Mouse (Mus musculus) skeletal muscle tissue, adult 2 months (tissue): ENCODE data around the gene Obox2.
"Not testable (repeated sequence)": the region's sequence is repeated elsewhere in the genome, so short reads cannot be mapped to it uniquely, and the experiment has no call there.

Source experiments
- DNase-seq: peaks from one replicate; pipeline ENCODE4 v3.0.0-alpha.2; 2012; ENCODE audit warnings: low read depth, low spot score

Obox2 gene

DNA sequence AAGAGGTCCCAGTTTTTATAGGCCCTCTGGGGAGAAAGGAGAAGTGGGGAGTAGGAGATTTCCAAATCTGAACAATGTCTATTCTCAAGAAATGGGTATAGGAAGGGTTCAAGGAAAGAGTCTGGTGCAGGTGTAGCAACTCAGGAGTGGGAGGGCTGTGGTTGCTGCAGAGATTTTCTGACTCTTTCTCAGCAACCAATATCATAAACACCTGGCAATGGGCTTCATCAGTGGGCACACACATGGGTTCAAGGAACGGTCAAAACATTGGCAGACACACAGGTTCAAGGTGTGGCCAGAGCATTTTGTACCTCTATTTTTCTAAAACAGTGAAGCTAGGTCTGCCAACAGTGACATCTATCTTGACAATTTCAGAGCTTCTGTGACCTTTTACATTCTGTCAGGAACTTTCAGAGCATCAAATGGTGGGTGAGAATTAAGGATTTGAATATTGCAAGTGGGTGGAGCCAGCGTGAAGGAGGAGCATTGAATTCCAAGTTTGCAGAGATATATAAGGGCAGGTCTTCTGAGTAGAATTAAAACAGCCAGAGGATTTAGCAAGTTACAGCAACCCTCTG lies at the start of gene Obox2, which contains the start of gene Obox1:
Gene Obox2 (plus strand): TSS at position 301 of the 578 bp plus-strand sequence.
Gene Obox1 (plus strand): TSS at position 528 of the 578 bp plus-strand sequence.
- DNase-seq = not testable (repeated sequence)

DNA sequence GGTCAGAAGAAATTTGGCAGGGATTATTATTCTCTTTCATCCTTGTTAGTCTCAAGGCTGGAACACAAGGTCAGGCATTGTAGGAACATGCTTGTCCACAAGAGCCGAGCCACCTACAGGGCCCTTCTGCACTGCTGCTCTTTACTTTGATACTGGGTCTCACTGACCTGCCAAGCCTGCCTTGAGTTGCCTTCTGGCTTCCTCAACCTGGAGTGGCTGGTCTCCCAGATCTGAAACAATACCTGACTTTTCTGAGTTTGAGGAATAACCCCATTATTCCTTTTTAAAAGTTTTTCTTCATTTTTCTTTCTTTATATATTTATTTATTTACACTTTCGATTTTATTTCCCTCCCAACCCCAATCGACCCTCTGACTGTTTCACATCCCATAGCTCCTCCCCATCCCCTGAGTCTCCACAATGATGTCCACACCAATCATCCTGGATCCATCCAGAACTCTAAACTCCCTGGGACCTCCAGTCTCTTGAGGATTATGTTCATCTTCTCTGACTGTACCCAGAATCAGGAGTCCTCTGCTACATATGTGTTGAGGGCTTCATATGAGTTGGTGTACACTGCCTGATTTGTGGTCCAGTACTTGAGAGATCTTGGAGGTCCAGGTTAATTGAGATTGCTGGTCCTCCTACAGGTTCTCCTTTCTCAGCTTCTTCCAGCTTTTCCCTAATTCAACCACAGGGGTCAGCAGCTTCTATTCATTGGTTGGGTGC lies 10.8 kb downstream of the Obox2 start:
- DNase-seq = not testable (repeated sequence)

DNA sequence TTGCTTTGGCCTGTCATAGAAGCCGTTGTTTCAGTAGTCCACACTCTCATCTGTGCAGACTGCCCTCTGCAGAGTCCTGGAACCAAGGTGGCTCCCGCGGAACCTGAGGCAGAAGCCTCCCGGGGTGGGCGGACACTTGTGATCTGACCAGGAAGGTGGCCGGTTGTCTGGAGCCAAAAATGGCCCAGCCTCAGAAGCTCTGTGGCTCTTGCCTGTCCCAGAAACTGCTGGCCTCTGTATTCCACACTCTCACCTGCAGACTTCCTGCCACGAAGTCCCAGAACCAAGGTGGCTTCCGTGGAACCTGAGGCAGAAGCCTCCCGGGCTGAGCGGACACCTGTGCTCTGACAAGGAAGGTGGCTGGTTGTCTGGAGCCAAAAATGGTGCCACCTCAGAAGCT lies 18.3 kb downstream of the Obox2 start:
- DNase-seq = not testable (repeated sequence)

DNA sequence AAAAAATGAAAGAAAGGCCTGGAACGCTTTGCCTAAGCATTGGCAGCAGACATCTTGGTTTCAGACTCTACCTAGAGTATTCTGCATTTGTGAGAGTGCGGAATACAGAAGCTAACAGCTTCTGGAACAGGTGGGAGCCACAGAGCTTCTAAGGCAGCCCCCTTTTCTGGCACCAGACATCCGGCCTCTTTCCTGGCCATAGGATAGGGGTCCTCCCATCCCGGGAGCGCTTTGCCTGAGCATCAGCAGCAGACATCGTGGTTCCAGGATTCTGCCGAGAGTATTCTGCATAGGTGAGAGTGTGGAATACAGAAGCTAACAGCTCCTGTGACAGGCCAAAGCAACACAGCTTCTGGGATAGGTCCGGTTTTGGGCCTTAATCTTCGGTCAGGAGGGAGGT lies 29.5 kb downstream of the Obox2 start:
- DNase-seq = not testable (repeated sequence)

DNA sequence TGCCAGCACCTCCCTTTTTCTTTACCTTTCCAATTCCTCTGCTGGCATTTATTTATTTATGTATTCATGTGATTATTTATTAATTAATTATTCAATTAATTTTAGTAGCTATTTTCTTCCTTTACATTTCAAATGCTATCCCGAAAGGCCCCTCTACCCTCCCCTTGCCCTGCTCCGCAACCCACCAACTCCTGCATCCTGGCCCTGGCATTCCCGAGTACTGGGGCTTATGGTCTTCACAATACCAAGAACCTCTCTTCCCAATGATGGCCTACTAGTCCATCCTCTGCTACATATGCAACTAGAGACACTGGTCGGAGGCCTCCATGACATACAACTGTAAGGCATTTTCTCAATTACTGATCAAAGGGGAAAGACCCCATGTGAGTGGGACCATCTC lies 37.0 kb downstream of the Obox2 start:
- DNase-seq = not testable (repeated sequence)
